Mouse (Mus musculus) kidney, postnatal 0 days (tissue): ENCODE data around the gene Ap4e1. TPM values are rescaled to one million over a fixed set of nuclear protein-coding genes. Genes with fewer than 3 reads are reported as not detected.

Source experiments
- ATAC-seq: fragments of 200-750 bp; cut with Nextera tagmentation; replicated peaks from 2 replicates; pipeline ENCODE4 v1.8.0; 2017; ENCODE audit warnings: low read depth, moderate number of reproducible peaks, moderate TSS enrichment, moderate library complexity; ENCODE audit not compliant: low FRiP score
- DNase-seq: peaks from one replicate; pipeline ENCODE4 v3.0.0-alpha.2; 2016; ENCODE audit warnings: low spot score
- H3K27ac ChIP-seq: fragments of 300-500 bp; sonication (generic); 2 replicates; pipeline ENCODE4 v1.5.1; 2014; ENCODE audit warnings: mild to moderate bottlenecking
- H3K27me3 ChIP-seq: fragments of 300-500 bp; sonication (generic); 2 replicates; pipeline ENCODE4 v1.6.1; 2014; ENCODE audit warnings: low read length, mixed read lengths; ENCODE audit not compliant: insufficient read depth
- H3K36me3 ChIP-seq: fragments of 300-500 bp; sonication (generic); 2 replicates; pipeline ENCODE4 v1.6.1; 2014; ENCODE audit warnings: low read length, mixed read lengths; ENCODE audit not compliant: insufficient read depth
- H3K4me1 ChIP-seq: fragments of 300-500 bp; sonication (generic); replicated peaks from 2 replicates; pipeline ENCODE4 v1.6.1; 2014; ENCODE audit warnings: antibody characterized with exemption, low read length, mixed read lengths; ENCODE audit not compliant: insufficient read depth
- H3K4me2 ChIP-seq: fragments of 300-500 bp; sonication (generic); 2 replicates; pipeline ENCODE4 v1.6.1; 2014; ENCODE audit warnings: mild to moderate bottlenecking, low read length, moderate library complexity, mixed read lengths
- H3K4me3 ChIP-seq: fragments of 300-500 bp; sonication (generic); replicated peaks from 2 replicates; pipeline ENCODE4 v1.5.1; 2014; ENCODE audit warnings: low read depth, low read length
- H3K9ac ChIP-seq: fragments of 300-500 bp; sonication (generic); 2 replicates; pipeline ENCODE4 v1.6.1; 2014; ENCODE audit warnings: low read depth, low read length
- H3K9me3 ChIP-seq: fragments of 300-500 bp; sonication (generic); replicated peaks from 2 replicates; pipeline ENCODE4 v1.6.1; 2016; ENCODE audit warnings: low read length, inconsistent platforms, mixed read lengths
- CTCF ChIP-seq: IDR thresholded peaks from 2 replicates; pipeline ENCODE4 v1.5.1; 2016; ENCODE audit warnings: antibody characterized with exemption, low read depth, mild to moderate bottlenecking, moderate library complexity
- WGBS: fragments of 180-500 bp; shearing (Covaris S2); extraction: QIAGEN DNeasy Blood & Tissue Kit; methylation state at CpG from one replicate; pipeline ENCODE4 v1.1.7; 2014; 5-methylcytosine and 5-hydroxymethylcytosine counted together
- polyA plus RNA-seq: library from polyadenylated mRNA; unstranded; fragments of >200 nt; fragmentation: Nextera tagmentation; extraction: Ambion mirVana; gene quantifications from 2 replicates; pipeline ENCODE4 v1.2.1, GENCODE M21; 2015

The Ap4e1 gene
- polyA plus RNA-seq, 1 experiment from 2014 or later, result 4.2 TPM

GRCm38 (mm10) chr2:127007509-127007908, 1.0 kb upstream of the Ap4e1 start:
- Histone ChIP-seq H3K4me3 (no peak overlapping the region), H3K4me2 (no peak overlapping the region), H3K4me1 (no peaks in the 10 kb centered on the region), H3K27ac (no peak overlapping the region), H3K36me3 (peaks cover 6% of the 10 kb centered on the region; the same call in 1 of the 2 replicates), H3K9ac (no peak overlapping the region), H3K9me3 (no peaks in the 10 kb centered on the region), H3K27me3 (no peaks in the 10 kb centered on the region)
- 59% methylated on average over 5 of the region's 5 CpGs for WGBS
- no peak for TF ChIP-seq CTCF
- ATAC-seq (no peak), DNase-seq (no peak)

DNA sequence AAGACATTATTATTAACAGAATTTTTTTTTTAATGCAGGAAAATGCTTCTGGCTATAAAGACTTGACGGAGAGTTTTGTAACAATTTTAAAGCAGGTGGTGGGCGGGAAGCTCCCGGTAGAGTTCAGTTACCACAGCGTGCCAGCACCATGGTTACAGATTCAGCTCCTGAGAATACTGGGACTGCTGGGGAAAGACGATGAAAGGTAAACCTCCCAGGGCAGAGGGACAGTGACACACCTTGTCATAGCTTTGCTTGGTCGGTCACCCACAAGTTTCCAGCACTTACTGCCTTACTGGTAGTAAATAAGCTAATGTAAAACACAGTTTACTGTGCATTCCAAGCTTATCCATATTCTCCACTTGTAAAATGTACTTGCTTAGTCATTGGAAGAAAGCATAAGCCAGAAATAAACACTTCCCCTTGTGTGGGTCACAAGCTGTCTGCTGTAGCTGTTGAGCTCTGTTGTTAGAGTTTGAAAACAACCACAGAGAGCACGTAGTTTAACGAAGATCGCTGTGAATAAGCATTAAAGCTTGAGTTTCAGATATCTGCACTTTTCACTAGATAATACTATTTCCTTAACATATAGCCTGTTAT, 26.6 kb downstream of the Ap4e1 start:
- H3K9me3 ChIP-seq, result no peaks in the 10 kb centered on the region
- TF ChIP-seq CTCF, result no peak
- no peak overlapping the region for H3K4me2 ChIP-seq
- H3K9ac ChIP-seq, result no peak overlapping the region
- peaks cover 36% of the 10 kb centered on the region for H3K36me3 ChIP-seq
- 88% methylated on average over 9 of the region's 9 CpGs for WGBS
- no peaks in the 10 kb centered on the region for H3K27me3 ChIP-seq
- no peak for ATAC-seq
- DNase-seq, result no peak
- H3K4me1 ChIP-seq, result no peaks in the 10 kb centered on the region
- H3K4me3 ChIP-seq, result no peak overlapping the region
- no peak overlapping the region for H3K27ac ChIP-seq

DNA sequence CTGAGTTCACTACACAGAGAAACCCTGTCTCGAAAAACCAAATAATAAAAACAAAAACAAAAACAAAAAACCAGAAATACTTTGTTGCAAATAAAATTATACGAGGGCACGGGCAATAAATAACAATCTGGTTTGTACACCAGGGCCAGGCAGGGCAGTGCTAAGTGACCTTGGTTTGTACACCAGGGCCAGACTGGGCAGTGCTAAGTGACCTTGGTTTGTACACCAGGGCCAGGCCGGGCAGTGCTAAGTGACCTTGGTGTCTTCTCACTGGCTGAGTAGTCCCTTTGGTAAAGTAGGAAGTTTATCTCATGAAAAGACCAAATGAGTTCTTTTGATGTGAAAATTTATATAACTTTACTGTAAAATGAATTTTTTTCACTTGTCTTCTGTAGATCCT, 28.8 kb downstream of the Ap4e1 start:
- Histone ChIP-seq H3K4me3 (no peak overlapping the region), H3K36me3 (peaks cover 35% of the 10 kb centered on the region), H3K27me3 (no peaks in the 10 kb centered on the region), H3K9ac (no peak overlapping the region), H3K9me3 (no peaks in the 10 kb centered on the region), H3K4me1 (no peaks in the 10 kb centered on the region), H3K27ac (no peak overlapping the region), H3K4me2 (no peak overlapping the region)
- no peak for TF ChIP-seq CTCF
- 90% methylated on average over 4 of the region's 4 CpGs for WGBS
- DNase-seq (no peak), ATAC-seq (no peak)

DNA sequence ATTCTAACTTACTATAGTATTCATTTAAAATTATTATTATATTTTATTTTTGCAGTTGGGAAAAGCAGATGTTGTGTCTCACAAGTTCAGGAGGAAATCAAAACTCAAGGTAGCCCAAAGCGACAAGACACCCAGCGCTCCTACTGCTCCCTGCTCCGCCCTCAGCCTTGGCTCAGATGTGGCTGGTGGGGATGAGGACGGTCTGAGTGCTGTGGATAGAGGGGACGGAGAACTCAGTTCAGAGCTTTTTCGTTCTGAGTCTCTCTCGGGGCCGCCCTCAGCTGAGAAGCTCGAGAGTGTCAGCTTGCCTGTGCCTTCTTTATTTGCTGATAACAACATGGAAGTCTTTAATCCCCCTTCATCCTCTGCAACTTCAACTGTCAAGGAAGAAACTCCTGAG, 53.0 kb downstream of the Ap4e1 start:
- Histone ChIP-seq H3K27ac (no peak overlapping the region), H3K4me3 (no peak overlapping the region), H3K4me2 (no peak overlapping the region), H3K9ac (no peak overlapping the region), H3K4me1 (no peaks in the 10 kb centered on the region), H3K9me3 (no peaks in the 10 kb centered on the region), H3K36me3 (peaks cover 38% of the 10 kb centered on the region), H3K27me3 (no peaks in the 10 kb centered on the region)
- no peak for ATAC-seq
- no peak for TF ChIP-seq CTCF
- WGBS, result 94% methylated on average over 9 of the region's 9 CpGs
- DNase-seq, result no peak

- ATAC-seq, result no peak
- H3K27ac ChIP-seq, result no peak overlapping the region
- no peak overlapping the region for H3K9ac ChIP-seq
- H3K4me3 ChIP-seq, result no peak overlapping the region
- 79% methylated on average over 7 of the region's 7 CpGs for WGBS
- DNase-seq, result no peak
- 0 out of 2 replicates have a peak, but pooled peaks cover 11% of the 10 kb centered on the region for H3K36me3 ChIP-seq
- no peaks in the 10 kb centered on the region; the same call in 1 of the 2 replicates for H3K4me1 ChIP-seq
- no peak overlapping the region for H3K4me2 ChIP-seq
- no peak for TF ChIP-seq CTCF
- H3K9me3 ChIP-seq, result no peaks in the 10 kb centered on the region
- no peaks in the 10 kb centered on the region for H3K27me3 ChIP-seq
Observed at GRCm38 (mm10) chr2:127068806-127069205, 60.3 kb downstream of the Ap4e1 start.

GRCm38 (mm10) chr2:127069781-127070434, 61.4 kb downstream of the Ap4e1 start:
- Histone ChIP-seq H3K4me1 (no peaks in the 10 kb centered on the region; the same call in 1 of the 2 replicates), H3K4me2 (peak overlapping the region; percentile 73), H3K9ac (peak overlapping the region; percentile 19; the same call in 1 of the 2 replicates), H3K27me3 (no peaks in the 10 kb centered on the region), H3K9me3 (no peaks in the 10 kb centered on the region), H3K4me3 (peak overlapping the region; percentile 62; the same call in 1 of the 2 replicates), H3K36me3 (0 out of 2 replicates have a peak, but pooled peaks cover 11% of the 10 kb centered on the region), H3K27ac (peak overlapping the region; percentile 71)
- TF ChIP-seq CTCF, result no peak
- DNase-seq (no peak), ATAC-seq (no peak)
- 11% methylated on average over 11 of the region's 11 CpGs for WGBS
